Mouse (Mus musculus): ENCODE results near the gene Cep295.
"Not testable (repeated sequence)": the region's sequence is repeated elsewhere in the genome, so short reads cannot be mapped to it uniquely, and the experiment has no call there.

Cep295 gene

DNA sequence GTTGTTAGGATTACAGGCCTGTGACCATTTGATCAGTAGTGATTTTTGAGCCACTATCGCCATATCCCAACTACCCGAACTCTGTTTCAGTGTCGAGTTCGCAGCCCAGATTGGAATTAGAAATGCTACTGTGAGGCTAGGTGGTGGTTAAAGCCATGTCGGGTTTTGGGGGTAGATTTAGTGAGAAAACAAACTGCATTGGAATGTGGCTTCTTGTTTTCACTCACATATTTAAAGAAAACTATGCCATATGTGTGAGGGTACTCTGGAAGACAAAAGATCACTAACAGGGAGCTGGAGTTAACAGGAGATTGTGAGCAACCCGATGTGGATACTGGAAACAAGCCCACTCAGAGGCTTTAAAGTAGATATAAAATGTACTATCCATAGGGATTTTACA lies 50.3 kb downstream of the Cep295 start:
- in situ Hi-C loops (cut with MboI, MseI) = no loop called here

DNA sequence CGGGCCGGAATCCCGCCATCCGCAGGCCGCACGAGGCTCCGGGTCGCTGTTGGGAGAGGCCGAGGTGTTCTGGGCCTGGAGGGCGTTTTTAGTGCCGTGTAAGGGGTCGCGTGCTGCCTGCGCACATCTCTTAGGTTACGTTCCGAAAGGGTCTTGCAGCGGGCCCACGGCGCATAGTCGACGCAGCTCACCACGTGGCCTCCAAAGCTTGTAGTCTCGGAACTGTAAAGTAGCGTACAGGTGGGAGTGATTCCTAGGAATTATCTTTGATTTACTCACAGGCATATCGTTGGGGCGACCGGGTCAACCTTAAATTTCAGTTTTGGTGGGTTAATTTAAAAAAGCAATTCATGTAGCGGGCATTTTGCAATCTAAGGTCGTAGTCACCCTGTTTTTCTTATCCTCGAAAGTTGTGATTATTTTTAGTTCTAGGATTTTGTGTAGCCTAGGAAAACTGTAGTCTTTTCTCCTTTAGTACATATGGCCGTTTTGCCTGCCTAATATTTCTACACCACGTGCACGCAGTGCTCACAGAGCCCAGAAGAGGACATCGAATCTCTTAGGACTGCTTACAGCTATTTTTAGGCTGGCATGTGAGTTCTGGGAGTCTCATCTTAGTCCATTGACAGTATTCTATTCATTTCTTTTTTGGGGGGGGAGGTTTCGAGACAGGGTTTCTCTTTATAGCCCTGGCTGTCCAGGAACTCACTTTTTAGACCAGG lies 51.0 kb downstream of the Cep295 start, which contains the start of gene 4931406C07Rik:
4931406C07Rik (minus strand) TSS at position 51 of the 722 bp plus-strand sequence.
- in situ Hi-C loops (cut with MboI, MseI) = no loop called here

DNA sequence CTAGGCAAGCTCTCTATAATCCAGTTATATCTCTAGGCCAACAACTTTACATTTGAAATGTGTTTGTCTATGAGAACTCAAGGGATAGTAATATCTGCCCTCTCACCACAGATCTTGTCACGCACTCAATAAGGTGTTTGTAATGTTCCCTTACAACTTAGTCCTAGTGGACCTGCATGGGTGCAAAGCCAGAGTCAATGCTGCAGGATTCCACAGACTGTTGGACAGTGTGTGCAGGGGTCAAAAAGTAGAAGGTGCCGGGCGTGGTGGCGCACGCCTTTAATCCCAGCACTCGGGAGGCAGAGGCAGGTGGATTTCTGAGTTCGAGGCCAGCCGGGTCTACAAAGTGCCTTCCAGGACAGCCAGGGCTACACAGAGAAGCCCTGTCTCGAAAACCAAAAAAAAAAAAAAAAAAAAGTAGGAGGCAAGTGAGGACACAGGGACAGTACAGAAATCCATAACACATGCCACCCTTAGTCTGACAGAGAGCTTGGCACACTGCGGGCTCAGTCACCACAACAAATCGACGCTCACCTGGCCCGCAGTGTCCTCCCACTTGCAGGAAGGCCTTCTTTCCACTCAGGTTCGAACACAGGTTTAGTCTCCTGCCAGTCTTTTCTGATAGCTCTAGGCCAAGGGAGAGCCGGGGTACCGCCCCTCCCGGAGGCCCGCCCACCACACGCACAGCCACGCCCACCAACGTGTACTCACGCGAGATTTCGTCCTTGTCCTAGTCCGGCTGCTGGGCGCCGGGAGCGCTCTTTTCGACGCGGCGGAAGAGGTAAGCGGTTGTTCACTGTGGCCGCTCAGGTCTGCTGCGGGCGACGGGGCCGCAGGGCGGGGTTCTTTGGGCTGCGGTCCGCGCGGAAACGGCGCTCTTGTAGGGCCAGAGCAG lies 51.8 kb downstream of the Cep295 start, which contains the start of gene Taf1d:
Taf1d (plus strand) TSS at position 712 of the 895 bp plus-strand sequence.
- in situ Hi-C loops (cut with MboI, MseI) = no loop called here

DNA sequence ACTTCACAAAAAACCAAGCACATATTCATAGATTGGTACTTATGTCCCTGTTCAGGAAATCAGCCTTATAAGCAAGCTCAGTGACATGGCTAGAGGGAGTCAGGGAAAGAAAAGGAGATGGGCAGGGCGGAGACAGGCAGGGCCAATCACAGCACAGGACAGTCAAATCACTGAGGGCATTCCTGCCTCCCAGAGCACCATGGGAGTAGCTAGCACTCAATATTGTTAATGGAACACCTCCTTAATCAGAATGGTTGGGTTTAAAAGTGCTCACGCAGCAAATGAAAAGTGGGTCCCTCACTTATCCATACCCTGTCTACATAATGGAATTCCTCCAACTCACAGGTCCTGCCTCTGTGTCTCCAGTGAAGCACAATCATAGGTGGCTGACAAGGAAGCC lies 54.7 kb downstream of the Cep295 start:
- in situ Hi-C loops (cut with MboI, MseI) = no loop called here

DNA sequence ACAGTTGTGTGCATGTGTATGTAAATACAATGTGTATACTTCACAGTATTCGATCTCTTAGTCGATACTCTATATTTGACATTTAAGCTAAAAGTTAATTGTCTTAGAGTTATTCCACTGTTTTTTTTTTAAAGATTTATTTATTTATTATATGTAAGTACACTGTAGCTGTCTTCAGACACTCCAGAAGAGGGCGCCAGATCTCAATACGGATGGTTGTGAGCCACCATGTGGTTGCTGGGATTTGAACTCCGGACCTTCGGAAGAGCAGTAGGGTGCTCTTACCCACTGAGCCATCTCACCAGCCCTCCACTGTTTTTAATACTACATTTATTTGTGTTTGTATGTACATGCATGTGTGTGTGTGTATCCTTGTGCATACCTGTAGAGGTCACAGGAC lies 55.6 kb downstream of the Cep295 start:
- in situ Hi-C loops (cut with MboI, MseI) = not testable (repeated sequence)

DNA sequence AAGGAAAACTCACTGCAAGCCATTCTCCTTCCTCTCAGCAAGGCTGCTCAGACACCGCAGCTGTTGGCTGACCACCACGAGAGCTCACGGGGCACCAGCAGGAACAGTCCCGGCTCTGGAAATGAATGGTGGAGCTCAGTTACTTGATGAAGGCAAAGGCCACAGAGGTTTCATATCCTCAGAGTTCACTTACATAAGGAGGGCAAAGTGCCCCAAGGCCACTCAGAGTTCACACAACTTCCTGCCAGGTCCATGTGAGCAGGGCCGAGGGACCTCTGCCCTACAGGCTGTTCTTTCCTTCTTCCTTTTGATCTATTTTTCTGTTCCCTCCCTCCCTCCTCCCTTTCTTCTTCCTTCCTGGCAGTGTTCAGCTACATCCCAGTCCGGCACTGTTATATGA lies 56.2 kb downstream of the Cep295 start:
- in situ Hi-C loops (cut with MboI, MseI) = no loop called here

DNA sequence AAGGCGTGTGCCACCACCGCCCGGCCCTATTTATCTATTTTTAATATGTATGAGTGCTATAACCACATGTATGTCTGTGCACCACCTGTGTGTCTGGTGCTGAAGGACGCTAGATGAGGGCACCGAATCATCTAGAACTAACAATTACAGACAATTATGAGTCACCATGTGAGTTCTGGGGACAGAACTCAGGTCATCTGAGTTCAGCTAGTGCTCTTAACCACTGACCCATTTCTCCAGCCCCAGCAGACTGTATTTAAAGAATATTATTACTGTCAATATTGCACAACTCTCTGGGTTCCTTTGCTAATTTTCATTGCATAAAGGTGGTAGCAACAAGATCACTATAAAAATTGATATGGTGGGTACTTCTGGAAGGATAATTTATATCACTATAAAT lies 57.5 kb downstream of the Cep295 start:
- in situ Hi-C loops (cut with MboI, MseI) = no loop called here

DNA sequence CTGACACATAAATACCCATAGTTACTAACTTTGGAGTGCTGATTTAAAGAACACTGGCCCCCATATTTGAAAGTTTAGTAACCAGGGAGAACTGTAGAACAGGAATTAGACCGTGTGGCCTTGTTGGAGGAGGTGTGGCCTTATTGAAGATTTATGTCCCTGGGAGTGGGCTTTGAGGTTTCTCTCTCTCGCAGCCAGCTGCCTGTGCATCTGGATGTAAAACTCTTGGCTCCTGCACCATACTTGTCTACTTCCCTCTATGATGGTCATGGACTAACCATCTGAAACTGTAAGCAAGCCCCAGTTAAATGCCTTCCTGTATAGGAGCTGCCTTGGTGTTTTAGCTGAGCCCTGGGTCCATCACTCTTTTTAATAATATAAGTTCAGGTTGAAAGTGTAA lies 59.1 kb downstream of the Cep295 start:
- in situ Hi-C loops (cut with MboI, MseI) = no loop called here

DNA sequence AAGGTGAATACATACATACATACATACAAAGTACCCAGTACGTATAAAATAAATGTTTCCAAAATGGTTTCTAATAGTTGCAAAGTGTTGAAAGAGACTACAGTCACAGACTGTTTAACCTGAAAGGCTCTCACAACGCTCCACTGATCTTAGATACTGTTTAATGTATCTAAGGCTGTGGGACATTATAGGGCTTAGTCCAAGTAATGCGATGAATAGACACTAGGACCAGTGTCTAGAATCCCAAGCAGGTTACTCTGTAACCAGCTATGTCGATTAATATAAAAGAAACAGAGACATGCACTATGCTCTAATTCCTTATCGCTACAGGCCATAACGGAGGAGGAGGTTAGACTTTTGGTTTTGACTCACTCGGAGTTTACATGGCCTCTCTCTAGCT lies 60.5 kb downstream of the Cep295 start:
- in situ Hi-C loops (cut with MboI, MseI) = no loop called here

DNA sequence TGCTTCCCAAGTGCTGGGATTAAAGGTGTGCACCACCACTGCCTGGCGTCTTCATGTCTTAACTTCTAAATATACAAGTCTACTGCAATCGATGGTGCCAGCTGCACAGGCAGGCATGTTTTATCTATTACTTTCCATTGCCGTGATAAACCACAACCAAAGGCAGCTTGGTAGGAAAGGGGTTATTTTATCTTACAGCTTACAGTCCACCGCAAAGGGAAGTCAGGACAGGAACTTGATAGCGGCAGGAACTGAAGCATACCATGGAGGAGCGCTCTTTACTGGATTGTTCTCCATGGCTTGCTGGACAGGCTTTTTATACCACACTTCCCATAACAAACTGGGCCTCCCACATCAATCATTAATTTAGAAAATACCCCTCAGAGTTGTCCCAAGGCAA lies 68.3 kb downstream of the Cep295 start:
- in situ Hi-C loops (cut with MboI, MseI) = no loop called here

DNA sequence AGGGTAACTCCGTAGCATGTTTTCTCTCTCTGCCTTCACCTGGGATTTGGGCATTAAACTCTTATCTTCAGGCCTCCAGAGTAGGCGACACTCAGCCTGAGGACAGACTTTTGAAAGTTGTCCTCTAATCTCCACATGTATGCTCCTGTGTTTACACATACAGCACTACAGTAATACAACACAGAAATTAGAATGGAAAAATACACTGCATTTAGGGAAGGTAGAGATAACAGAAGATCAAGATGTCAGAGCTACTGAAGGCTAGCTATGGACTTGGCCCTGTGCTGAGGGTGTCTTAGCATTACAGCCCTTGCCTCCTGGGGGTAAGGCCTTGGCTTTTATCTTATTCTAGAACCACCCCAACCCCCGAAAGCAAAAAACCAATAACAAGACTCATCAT lies 69.2 kb downstream of the Cep295 start:
- in situ Hi-C loops (cut with MboI, MseI) = no loop called here

DNA sequence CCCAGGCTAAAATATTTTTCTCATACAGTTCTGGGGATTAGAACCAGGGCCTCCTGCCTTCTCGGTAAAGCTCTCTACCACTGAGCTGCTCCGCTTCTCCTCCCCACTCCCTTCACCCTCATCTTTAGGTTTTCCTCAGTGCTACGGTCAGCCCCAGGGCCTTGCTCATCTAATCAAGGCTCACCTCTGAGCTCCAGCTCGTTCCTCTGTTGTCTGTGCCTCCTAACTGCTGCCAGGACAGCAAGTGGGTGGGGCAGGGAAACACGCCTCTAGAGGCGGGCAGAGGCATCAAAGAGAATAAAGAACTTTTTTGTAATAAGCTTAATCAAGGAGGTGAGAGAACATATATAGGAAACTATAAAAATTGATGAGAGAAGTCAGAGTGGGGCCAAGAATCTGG lies 69.7 kb downstream of the Cep295 start:
- in situ Hi-C loops (cut with MboI, MseI) = no loop called here

DNA sequence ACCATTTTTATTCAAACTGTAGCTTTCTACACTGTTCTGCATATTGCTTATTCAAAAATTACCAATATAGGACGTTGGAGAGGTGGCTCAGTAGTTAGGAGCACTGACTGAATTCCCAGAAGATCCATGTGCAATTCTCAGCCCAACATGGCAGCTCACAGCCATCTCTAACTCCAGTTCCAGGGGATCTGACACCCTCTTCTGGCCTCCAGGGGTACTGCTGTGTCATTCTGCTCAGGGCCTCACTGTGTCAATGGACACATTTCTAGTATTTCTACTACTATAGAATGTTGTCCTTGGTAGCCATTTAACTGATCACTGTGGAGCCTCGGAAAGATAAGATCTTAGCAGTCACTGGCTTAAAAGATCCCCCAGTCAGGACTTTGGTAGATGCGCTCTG lies 72.1 kb downstream of the Cep295 start:
- in situ Hi-C loops (cut with MboI, MseI) = no loop called here

DNA sequence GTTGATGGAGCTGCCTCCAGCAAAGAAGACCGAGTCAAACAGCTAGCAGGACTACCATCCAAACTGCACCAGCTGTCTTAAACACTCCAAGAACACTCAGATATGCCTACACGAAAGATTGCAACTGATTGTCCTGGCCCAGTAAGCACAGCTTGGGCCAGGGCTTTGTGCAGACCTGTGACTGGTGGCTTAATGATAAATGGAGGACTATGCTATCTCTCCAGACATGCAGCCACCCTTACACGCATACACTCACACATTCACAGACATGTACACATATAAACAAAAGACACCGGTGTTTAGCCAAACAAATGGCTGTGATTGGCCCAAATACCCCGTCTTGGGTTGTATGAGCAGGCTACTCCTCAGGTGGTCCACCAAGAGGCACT lies 77.1 kb downstream of the Cep295 start:
- in situ Hi-C loops (cut with MboI, MseI) = no loop called here

DNA sequence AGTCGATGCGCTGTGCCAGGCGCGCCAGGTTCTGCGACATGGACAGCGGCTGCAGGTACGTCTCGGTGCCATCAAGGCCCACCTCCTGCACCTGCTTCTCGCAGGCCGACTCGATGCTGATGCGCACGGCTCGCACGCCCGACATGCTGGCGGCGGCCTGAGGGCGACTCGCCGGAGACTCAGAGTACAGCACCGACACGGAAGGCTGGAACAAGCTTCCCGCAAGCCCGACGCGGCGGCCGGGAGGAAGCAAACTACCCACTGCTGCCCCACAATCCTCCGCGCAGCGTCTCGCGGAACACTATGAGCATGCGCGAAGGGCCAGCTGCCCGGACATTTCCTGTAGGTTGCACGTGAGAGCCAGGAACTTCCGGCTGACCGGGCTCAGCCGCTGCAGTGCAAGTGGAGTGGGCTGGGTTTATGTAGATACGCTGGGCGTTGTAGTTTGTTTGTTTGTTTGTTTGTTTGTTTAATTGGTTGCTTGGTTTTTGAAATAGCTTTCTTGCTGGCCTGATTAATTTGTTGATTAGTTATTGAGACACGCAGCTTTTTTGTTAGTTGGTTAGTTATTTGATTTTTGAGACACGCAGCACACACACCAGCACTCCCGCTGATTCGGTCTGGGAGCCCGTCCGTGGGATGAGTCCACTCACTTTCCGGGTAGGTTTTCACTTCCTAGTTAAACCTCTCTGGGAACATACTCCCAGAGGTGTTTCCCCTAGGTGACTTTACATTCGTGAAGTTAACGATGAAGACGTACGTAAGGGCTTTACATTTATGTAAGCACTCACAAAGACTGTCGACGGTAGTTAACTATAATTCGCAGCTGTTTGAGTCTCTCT lies 77.7 kb downstream of the Cep295 start, which contains the start of gene Med17:
Med17 (minus strand) TSS at position 283 of the 842 bp plus-strand sequence.
- in situ Hi-C loops (cut with MboI, MseI) = loop anchor here (5.0 to 10.0 kb wide), 2 partner anchors 493 to 775 kb away; partner anchors contain the start of genes Cwc15 and Kdm4d

DNA sequence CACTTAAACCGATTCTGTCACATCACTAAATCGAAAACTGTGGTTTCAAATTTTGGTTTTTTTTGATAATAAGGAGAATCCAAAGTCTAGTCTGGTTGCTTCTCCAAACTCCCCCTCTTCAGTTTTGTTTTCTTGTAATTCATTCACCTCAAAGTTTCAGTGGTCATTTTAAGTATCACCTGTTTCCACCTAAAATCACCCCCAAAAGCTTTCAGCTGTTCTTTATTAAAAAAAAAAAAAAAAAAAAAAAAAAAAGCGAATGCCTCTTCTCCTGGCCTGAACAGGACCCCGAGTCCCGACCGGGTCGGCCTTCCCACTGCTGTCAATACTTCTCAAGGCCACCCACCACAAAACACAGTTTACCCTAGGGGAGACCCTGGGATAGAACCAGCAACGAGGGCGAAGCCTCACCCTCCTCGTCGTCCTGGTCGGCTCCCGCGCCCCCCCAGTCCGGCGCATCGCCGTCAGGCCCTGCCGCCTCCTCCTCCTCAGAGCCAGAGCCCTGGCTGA lies 78.4 kb downstream of the Cep295 start:
- in situ Hi-C loops (cut with MboI, MseI) = loop anchor here (5.0 to 10.0 kb wide), 2 partner anchors 492 to 774 kb away; partner anchors contain the start of genes Cwc15 and Kdm4d

DNA sequence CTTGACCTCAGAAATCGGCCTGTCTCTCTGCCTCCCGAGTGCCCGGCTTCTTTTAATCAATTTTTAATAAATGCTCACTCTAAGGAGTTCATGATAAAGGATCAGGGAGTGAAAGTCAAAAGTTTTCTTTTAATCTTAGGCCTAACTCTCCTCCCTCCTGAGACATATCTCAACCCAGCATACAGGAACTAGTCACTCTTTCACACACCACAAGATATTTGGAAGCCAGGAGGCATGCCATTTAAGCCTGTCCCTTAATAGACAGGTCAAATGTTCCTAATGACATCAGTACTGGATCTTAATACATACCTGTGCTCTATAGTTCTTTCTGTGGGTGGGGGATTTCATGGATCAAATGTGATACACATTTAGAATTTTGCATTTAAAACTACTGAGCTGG lies 79.2 kb downstream of the Cep295 start:
- in situ Hi-C loops (cut with MboI, MseI) = loop anchor here (5.0 to 10.0 kb wide), 2 partner anchors 491 to 774 kb away; partner anchors contain the start of genes Cwc15 and Kdm4d

DNA sequence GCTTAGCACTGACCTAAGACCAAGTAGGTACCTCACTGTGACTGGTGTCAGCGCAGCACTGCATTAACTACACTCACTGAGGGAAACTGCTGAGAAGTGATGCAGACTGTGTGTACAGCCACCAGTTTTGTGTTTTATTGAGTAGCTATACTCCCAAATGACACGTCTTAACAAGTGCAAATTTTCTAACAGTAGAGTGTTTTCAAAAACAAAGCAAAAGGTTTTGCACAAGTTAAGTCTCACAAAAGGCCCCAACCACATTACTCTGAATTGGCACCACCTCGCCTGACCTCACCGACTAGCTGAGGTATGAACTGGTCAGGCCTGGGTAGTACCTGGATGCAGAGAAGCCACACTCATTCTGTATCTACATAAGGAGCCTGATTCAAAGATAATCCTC lies 80.7 kb downstream of the Cep295 start:
- in situ Hi-C loops (cut with MboI, MseI) = loop anchor here (5.0 to 10.0 kb wide), 2 partner anchors 490 to 772 kb away; partner anchors contain the start of genes Cwc15 and Kdm4d

DNA sequence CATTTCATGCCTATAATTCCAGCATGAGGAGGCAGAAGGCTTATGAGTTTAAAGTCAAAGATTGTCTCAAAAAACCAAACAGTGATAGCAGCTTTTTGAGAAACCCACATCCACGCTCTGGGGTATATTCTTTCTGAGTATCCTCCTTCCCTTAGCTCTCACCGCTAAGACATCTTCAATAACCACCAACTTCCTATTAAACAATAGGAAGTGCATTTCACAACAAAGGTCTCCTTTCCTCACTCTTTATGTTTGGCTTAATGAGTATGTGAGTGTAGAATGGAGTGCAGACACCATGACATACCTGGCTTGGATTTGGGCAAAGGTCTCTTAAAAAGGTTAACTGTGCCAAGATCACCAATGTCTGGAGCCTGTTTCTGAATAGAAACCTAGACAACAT lies 83.6 kb downstream of the Cep295 start:
- in situ Hi-C loops (cut with MboI, MseI) = loop anchor here (10.0 kb wide), 1 partner anchor 769 kb away; the partner anchor contains the start of genes Cwc15 and Kdm4d
